Mouse (Mus musculus) lung, embryonic 16.5 days (tissue): ENCODE measurements at regions not wholly inside any gene's neighbourhood (a gene's known extent, or its start where the extent isn't known, plus 50 kb on each side); places are given as distances from the start of the nearest gene placed in this dataset.

Source experiments
- ATAC-seq: fragments of 200-750 bp; cut with Nextera tagmentation; 2 replicates; pipeline ENCODE4 v1.8.0; 2017; ENCODE audit warnings: low read depth, mild to moderate bottlenecking, moderate library complexity
- H3K27ac ChIP-seq: fragments of 300-500 bp; sonication (generic); 2 replicates; pipeline ENCODE4 v1.5.1; 2014; ENCODE audit warnings: mild to moderate bottlenecking, control low read depth, low read length
- H3K27me3 ChIP-seq: fragments of 300-500 bp; sonication (generic); 2 replicates; pipeline ENCODE4 v1.6.1; 2014; ENCODE audit warnings: low read depth, low read length, mixed read lengths; ENCODE audit not compliant: control insufficient read depth, insufficient read depth
- H3K36me3 ChIP-seq: fragments of 300-500 bp; sonication (generic); 2 replicates; pipeline ENCODE4 v1.6.1; 2014; ENCODE audit warnings: low read length; ENCODE audit not compliant: control insufficient read depth, insufficient read depth
- H3K4me1 ChIP-seq: fragments of 300-500 bp; sonication (generic); replicated peaks from 2 replicates; pipeline ENCODE4 v1.6.1; 2014; ENCODE audit warnings: low read length, mixed read lengths; ENCODE audit not compliant: control insufficient read depth, insufficient read depth
- H3K4me2 ChIP-seq: fragments of 300-500 bp; sonication (generic); 2 replicates; pipeline ENCODE4 v1.6.1; 2014; ENCODE audit warnings: low read depth, low read length, control low read depth
- H3K4me3 ChIP-seq: fragments of 300-500 bp; sonication (generic); 2 replicates; pipeline ENCODE4 v1.5.1; 2014; ENCODE audit warnings: mild to moderate bottlenecking, low read length, control low read depth
- H3K9ac ChIP-seq: fragments of 300-500 bp; sonication (generic); 2 replicates; pipeline ENCODE4 v1.6.1; 2014; ENCODE audit warnings: low read length, control low read depth
- H3K9me3 ChIP-seq: fragments of 300-500 bp; sonication (generic); 2 replicates; pipeline ENCODE4 v1.6.1; 2016; ENCODE audit warnings: low read length; ENCODE audit not compliant: control insufficient read depth
- WGBS: fragments of 180-500 bp; shearing (Covaris S2); extraction: QIAGEN DNeasy Blood & Tissue Kit; methylation state at CpG from one replicate; pipeline ENCODE4 v1.1.7; 2014; 5-methylcytosine and 5-hydroxymethylcytosine counted together

DNA sequence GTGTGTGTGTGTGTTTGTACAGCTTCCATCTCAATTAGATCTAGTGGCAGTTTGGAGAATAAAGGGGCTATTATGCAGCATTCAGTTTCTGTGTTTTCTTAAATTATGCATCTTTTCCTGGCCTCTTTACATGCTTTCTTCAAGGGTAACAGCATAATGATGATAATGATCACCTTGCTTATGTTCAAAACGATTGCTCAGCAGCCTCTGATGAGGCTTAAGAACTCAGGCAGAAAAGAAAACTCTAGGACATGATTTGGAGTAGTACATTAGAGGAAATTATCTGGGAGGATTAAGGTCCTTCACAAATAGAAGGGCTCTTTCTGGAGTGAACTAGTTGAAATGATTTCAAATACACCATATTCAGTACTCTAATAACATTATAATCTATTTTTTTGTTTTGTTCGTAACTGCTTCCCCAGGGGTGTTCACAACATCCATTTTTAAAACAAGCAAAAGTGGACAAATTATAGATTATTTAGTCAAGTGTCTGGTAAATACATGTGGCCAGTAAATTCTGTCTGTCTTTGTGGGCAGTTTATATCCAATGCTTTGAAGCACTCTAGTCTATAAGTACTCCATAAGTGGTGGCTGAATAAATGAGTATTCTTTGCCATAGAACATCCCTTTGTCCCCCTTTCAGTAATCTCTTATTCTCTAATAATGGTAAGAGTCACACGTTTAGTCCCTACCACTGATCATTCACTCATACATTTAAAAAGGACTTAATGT, 526.9 kb upstream of the Kif18a start:
- Histone ChIP-seq H3K4me1 (no peaks in the 10 kb centered on the region), H3K27me3 (no peaks in the 10 kb centered on the region), H3K36me3 (no peaks in the 10 kb centered on the region), H3K4me2 (no peak overlapping the region), H3K27ac (no peak overlapping the region), H3K4me3 (no peak overlapping the region), H3K9me3 (no peaks in the 10 kb centered on the region), H3K9ac (no peak overlapping the region)
- ATAC-seq = no peak
- 55% methylated on average over 3 of the region's 3 CpGs for WGBS

DNA sequence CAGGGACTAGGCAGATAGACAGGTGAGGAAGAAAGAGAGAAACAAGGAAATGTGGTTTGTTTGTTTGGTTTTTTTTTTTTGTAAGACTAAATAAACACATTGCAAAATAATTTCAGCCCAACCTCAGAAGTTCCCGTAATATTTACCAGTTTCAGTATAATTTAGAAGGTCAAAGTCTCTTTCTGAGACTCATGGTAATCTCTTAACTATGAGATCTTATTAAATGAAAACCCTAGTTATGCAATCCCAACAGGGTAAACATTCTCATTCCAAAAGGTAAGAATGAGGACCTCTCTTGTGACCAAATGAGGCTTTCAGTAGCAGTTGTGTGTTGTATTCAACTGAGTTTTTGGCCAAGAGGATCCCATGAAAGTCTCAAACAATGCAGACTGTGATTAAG, 524.7 kb upstream of the Kif18a start:
- no peak overlapping the region for H3K9ac ChIP-seq
- H3K4me3 ChIP-seq = no peak overlapping the region
- H3K4me2 ChIP-seq = no peak overlapping the region
- no peaks in the 10 kb centered on the region for H3K27me3 ChIP-seq
- WGBS = 74% methylated on average over 1 of the region's 1 CpGs
- no peaks in the 10 kb centered on the region for H3K4me1 ChIP-seq
- ATAC-seq = no peak
- no peaks in the 10 kb centered on the region for H3K9me3 ChIP-seq
- H3K27ac ChIP-seq = no peak overlapping the region
- H3K36me3 ChIP-seq = no peaks in the 10 kb centered on the region

DNA sequence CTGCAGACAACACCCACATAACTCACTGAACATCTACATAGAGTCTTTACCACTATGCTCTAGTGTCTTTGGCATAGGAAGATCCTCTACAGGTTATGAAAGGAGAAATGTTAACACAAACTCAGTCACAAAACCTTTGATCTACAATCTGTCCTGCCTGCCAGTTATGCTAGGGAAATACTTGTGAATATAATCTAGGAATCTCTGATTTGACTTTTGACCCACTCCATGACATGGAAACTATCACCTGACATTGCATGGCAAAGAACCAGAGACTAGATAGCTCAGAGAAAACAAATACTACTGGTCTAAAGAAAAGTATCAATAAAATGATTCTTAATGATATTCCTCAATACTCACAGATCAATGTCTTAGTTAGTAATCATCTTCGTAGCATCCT, 524.3 kb upstream of the Kif18a start:
- no peaks in the 10 kb centered on the region for H3K9me3 ChIP-seq
- 88% methylated on average over 1 of the region's 1 CpGs for WGBS
- no peak for ATAC-seq
- no peak overlapping the region for H3K4me2 ChIP-seq
- H3K36me3 ChIP-seq = no peaks in the 10 kb centered on the region
- no peak overlapping the region for H3K9ac ChIP-seq
- H3K27ac ChIP-seq = no peak overlapping the region
- H3K27me3 ChIP-seq = no peaks in the 10 kb centered on the region
- H3K4me1 ChIP-seq = no peaks in the 10 kb centered on the region
- no peak overlapping the region for H3K4me3 ChIP-seq

DNA sequence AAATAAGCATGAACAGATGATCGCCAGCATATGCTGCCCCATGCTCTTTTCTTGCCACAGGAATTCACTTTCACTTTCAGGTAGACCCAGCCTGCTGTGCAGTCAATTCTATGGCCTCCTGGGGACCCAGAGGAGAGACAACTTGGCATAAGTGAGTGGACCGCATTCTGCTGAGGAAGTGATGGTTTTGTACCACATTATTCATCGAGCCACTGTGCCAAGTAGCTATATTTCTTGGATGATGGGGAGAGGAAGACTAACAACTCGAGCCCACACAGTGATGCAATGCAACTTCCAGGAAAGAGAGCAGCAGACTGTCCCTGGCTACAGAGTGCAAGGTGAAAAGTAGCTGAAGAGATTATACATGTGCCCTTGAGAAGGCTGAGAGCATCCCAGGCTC, 515.8 kb upstream of the Kif18a start:
- H3K27ac ChIP-seq = no peak overlapping the region
- no peak overlapping the region for H3K4me3 ChIP-seq
- no peak overlapping the region for H3K4me2 ChIP-seq
- WGBS = 70% methylated on average over 4 of the region's 4 CpGs
- no peaks in the 10 kb centered on the region for H3K4me1 ChIP-seq
- ATAC-seq = no peak
- H3K9me3 ChIP-seq = no peaks in the 10 kb centered on the region
- H3K36me3 ChIP-seq = no peaks in the 10 kb centered on the region
- H3K9ac ChIP-seq = no peak overlapping the region
- H3K27me3 ChIP-seq = no peaks in the 10 kb centered on the region

DNA sequence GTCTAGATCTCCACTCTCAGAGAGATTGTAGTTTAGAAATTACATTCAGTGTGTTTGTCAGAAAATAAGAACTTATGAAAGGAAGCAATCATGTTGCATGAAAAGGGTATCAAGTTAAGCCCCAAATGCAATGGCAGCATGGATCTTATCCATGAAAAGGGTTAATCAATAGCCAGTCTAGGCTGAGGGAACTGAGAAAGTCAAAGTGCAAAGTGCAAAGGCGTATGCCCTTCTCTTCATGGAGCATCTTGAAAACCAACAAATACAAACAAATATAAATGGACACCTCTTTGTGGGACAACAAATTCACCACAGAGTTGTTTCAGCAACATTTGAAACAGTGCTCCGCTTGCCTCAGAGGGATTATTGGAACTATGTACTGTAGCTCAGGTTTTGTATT, 514.1 kb upstream of the Kif18a start:
- H3K27ac ChIP-seq = no peak overlapping the region
- no peak overlapping the region for H3K4me2 ChIP-seq
- no peak overlapping the region for H3K4me3 ChIP-seq
- no peak for ATAC-seq
- H3K4me1 ChIP-seq = no peaks in the 10 kb centered on the region
- H3K9ac ChIP-seq = no peak overlapping the region
- H3K27me3 ChIP-seq = no peaks in the 10 kb centered on the region
- no peaks in the 10 kb centered on the region for H3K9me3 ChIP-seq
- no peaks in the 10 kb centered on the region for H3K36me3 ChIP-seq
- WGBS = 85% methylated on average over 2 of the region's 2 CpGs

DNA sequence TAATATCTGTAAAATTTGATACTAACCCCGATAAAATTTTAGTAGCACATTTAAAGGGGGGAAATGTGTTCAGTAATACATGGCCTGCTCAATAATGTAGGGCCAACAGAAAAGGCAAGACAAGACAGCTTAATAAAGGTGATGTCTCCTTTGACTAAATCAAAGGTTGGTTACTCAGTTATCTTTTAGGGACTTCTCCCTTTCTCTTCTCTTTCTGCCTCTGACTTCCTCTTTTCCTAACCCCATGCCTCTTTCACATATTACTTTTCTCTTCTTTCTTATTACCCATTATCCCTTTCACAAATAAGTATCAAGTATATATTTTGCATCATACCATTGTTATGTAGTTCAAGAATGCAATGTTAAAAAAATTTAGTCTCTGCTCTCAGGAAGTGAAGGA, 510.2 kb upstream of the Kif18a start:
- Histone ChIP-seq H3K9ac (no peak overlapping the region), H3K9me3 (no peaks in the 10 kb centered on the region), H3K27ac (no peak overlapping the region), H3K4me3 (no peak overlapping the region), H3K4me2 (no peak overlapping the region), H3K27me3 (no peaks in the 10 kb centered on the region), H3K4me1 (no peaks in the 10 kb centered on the region), H3K36me3 (no peaks in the 10 kb centered on the region)
- WGBS = 94% methylated on average over 1 of the region's 1 CpGs
- ATAC-seq = no peak

DNA sequence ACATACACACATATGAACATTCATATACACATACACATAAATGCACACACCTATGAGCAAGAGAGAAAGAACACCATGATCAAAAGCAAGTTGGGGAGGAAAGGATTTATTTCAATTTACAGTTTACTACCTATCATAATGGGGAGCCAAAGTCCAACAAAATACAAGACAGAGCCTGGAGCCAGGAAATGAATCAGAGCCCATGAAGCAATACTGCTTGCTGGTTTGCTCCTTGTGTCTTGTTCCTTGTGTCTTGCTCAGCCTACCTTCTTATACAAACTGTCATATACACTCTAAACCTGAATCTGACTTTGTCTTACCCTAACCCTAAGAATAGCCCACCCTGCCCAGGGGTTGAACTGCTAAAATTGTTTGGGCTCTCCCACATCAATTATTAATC, 497.1 kb upstream of the Kif18a start:
- Histone ChIP-seq H3K4me3 (no peak overlapping the region), H3K36me3 (no peaks in the 10 kb centered on the region), H3K27ac (no peak overlapping the region), H3K9me3 (no peaks in the 10 kb centered on the region), H3K4me1 (no peaks in the 10 kb centered on the region), H3K27me3 (no peaks in the 10 kb centered on the region), H3K4me2 (no peak overlapping the region), H3K9ac (no peak overlapping the region)
- no peak for ATAC-seq

DNA sequence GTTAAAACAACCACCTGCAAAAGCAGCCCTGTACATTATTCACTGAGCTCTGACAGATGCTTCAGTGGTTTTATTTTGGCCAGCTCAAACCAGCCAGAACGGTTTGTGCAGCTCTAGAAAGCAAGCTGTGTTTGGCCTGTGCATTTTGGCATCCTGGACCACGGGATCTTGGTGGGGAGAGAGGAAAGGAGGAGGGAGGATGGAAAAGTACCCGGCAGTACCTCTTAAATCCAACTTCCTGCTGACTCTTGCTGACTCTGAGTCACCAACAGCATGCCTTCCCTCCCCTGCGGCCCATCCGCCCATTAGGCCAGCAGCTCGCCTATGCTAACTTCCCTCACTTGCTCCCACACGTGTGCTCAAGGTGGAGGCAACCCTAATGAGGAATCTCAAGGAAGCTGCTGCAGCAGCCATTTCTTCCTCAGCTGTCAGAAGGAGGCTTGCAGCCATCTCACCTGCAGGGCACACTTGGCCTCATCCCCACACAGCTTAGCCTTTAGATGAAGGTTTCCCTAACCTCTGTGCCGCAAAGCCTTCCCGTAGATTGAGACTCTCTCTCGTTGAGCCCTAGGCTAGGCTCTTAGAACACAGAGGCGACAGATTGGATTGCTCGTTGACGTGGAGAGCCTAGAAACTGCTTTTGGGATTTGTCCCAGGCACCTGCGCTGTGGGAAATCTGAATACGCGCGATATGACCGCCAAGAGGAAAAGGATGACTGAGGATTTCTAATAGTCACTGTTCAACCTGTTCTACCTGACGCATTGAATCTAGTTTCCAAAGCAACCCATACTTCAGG, 495.2 kb upstream of the Kif18a start:
- WGBS = 74% methylated on average over 19 of the region's 19 CpGs
- Histone ChIP-seq H3K4me3 (no peak overlapping the region), H3K9ac (no peak overlapping the region), H3K4me2 (no peak overlapping the region), H3K36me3 (no peaks in the 10 kb centered on the region), H3K27me3 (no peaks in the 10 kb centered on the region), H3K9me3 (no peaks in the 10 kb centered on the region), H3K4me1 (no peaks in the 10 kb centered on the region), H3K27ac (no peak overlapping the region)
- ATAC-seq = no peak

DNA sequence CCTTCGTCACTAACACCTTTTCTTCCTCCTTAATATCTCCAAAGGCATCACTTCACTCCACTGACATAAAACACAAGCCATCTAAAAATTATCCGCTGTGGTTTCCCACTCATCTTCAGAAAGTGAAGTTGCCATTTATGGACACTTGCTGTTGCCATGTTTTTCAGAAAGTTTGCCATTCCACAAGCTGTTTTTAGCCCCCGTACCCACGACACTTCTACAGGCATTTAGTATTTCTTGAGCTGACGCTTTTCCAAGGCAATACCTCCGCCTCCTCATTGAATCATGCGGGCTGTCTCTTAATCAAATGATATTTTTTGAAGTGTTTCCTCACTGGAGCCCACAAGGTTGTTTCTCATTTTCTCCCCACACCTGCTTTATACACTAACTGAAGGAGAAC, 491.4 kb upstream of the Kif18a start:
- no peak for ATAC-seq
- Histone ChIP-seq H3K9me3 (no peaks in the 10 kb centered on the region), H3K9ac (no peak overlapping the region), H3K4me1 (no peaks in the 10 kb centered on the region), H3K4me3 (no peak overlapping the region), H3K36me3 (no peaks in the 10 kb centered on the region), H3K27ac (no peak overlapping the region), H3K4me2 (no peak overlapping the region), H3K27me3 (no peaks in the 10 kb centered on the region)
- 83% methylated on average over 7 of the region's 7 CpGs for WGBS
